ENCODE assay signal across 8 mouse cellular contexts in genomic region chr10:62336601-62337578, GRCm38 (mm10). TPM values are rescaled to one million over a fixed set of nuclear protein-coding genes. Genes with fewer than 3 reads are reported as not detected.
DNase-seq lines count a peak whose midpoint lies in the region; ATAC-seq and TF ChIP-seq lines count a peak whose summit lies in the region.

No protein-coding gene starts in this region.

- no peaks in the 10 kb centered on the region for H3K9me3 ChIP-seq in embryonic facial prominence, embryonic 15.5 days (replicated peaks)
- H3K9me3 ChIP-seq in limb, embryonic 13.5 days = no peaks in the 10 kb centered on the region
- no peaks in the 10 kb centered on the region for H3K9me3 ChIP-seq in stomach, embryonic 14.5 days (ENCODE audit: control insufficient read depth, low read depth, low read length)

- TF ChIP-seq POLR2A in cerebellum, adult 2 months (IDR thresholded peaks at IDR 0.05; ENCODE audit: borderline replicate concordance, insufficient read depth, low read length) = no peak

- no peak overlapping the region for H3K4me3 ChIP-seq in cerebellum, adult 2 months (replicated peaks; ENCODE audit: insufficient read depth, low read depth, low read length)
- H3K4me3 ChIP-seq in embryonic facial prominence, embryonic 15.5 days (replicated peaks) = no peak overlapping the region
- no peak overlapping the region for H3K4me3 ChIP-seq in limb, embryonic 13.5 days
- H3K4me3 ChIP-seq in stomach, embryonic 14.5 days (ENCODE audit: low read depth, low read length) = no peak overlapping the region

- 23% methylated on average over 12 of the region's 12 CpGs for WGBS in cerebellum, adult 2 months
- WGBS in embryonic facial prominence, embryonic 15.5 days = 23% methylated on average over 12 of the region's 12 CpGs
- WGBS in limb, embryonic 13.5 days = 23% methylated on average over 12 of the region's 12 CpGs
- WGBS in stomach, embryonic 14.5 days = 51% methylated on average over 12 of the region's 12 CpGs

- no peak overlapping the region for H3K4me2 ChIP-seq in embryonic facial prominence, embryonic 15.5 days (replicated peaks)
- H3K4me2 ChIP-seq in limb, embryonic 13.5 days (replicated peaks) = peak overlapping the region; percentile 19; the same call in 1 of the 2 replicates
- no peak overlapping the region for H3K4me2 ChIP-seq in stomach, embryonic 14.5 days (replicated peaks; ENCODE audit: low read depth, low read length)

- H3K36me3 ChIP-seq in embryonic facial prominence, embryonic 15.5 days = no peaks in the 10 kb centered on the region
- H3K36me3 ChIP-seq in limb, embryonic 13.5 days = no peaks in the 10 kb centered on the region
- H3K36me3 ChIP-seq in stomach, embryonic 14.5 days (ENCODE audit: control insufficient read depth, insufficient read depth, low read length) = no peaks in the 10 kb centered on the region

- peak; percentile 38 to 48 for DNase-seq in cerebellum, adult 2 months
- DNase-seq in cerebellum, adult 8-10 months = no peak
- peak; percentile 60 for DNase-seq in 3134 (ENCODE audit: extremely low read depth, insufficient read length, low spot score)
- DNase-seq in Muller cell, postnatal 12 days (ENCODE audit: inconsistent ontology term) = no peak
- DNase-seq in c-Kit-positive CD71-positive TER-119-positive erythroid progenitor cells, embryonic 14.5 days (ENCODE audit: low spot score) = no peak

- no peak for ATAC-seq in embryonic facial prominence, embryonic 15.5 days (ENCODE audit: insufficient number of reproducible peaks, low FRiP score, low TSS enrichment, low read depth)
- ATAC-seq in limb, embryonic 13.5 days (ENCODE audit: low FRiP score, low read depth) = no peak
- no peak for ATAC-seq in stomach, embryonic 14.5 days (ENCODE audit: insufficient number of reproducible peaks, insufficient read depth, low FRiP score, low read depth)

- peaks cover 43% of the 10 kb centered on the region for H3K4me1 ChIP-seq in cerebellum, adult 2 months (ENCODE audit: control insufficient read depth, insufficient read depth, low read length)
- H3K4me1 ChIP-seq in embryonic facial prominence, embryonic 15.5 days = peaks cover 54% of the 10 kb centered on the region
- H3K4me1 ChIP-seq in limb, embryonic 13.5 days = peaks cover 62% of the 10 kb centered on the region
- peaks cover 22% of the 10 kb centered on the region for H3K4me1 ChIP-seq in stomach, embryonic 14.5 days (ENCODE audit: control insufficient read depth, insufficient read depth, low read length)

- H3K27me3 ChIP-seq in cerebellum, adult 2 months (ENCODE audit: control insufficient read depth, insufficient read depth, low read length) = no peaks in the 10 kb centered on the region
- H3K27me3 ChIP-seq in embryonic facial prominence, embryonic 15.5 days = no peaks in the 10 kb centered on the region
- H3K27me3 ChIP-seq in limb, embryonic 13.5 days = no peaks in the 10 kb centered on the region
- H3K27me3 ChIP-seq in stomach, embryonic 14.5 days (ENCODE audit: control insufficient read depth, insufficient read depth, low read length) = no peaks in the 10 kb centered on the region

- H3K9ac ChIP-seq in embryonic facial prominence, embryonic 15.5 days = no peak overlapping the region
- H3K9ac ChIP-seq in limb, embryonic 13.5 days = 0 out of 2 replicates have a peak overlapping the region, but pooled peaks have one; percentile 6
- H3K9ac ChIP-seq in stomach, embryonic 14.5 days (replicated peaks; ENCODE audit: low read depth, low read length) = no peak overlapping the region

- no peak for TF ChIP-seq CTCF in cerebellum, adult 2 months (IDR thresholded peaks at IDR 0.05; ENCODE audit: borderline replicate concordance, insufficient read depth, low read depth, low read length)

- peak overlapping the region; percentile 54 for H3K27ac ChIP-seq in cerebellum, adult 2 months (ENCODE audit: insufficient read depth, low read length)
- peak overlapping the region; percentile 63 for H3K27ac ChIP-seq in embryonic facial prominence, embryonic 15.5 days (replicated peaks)
- H3K27ac ChIP-seq in limb, embryonic 13.5 days = peak overlapping the region; percentile 80
- H3K27ac ChIP-seq in stomach, embryonic 14.5 days (ENCODE audit: low read length) = peak overlapping the region; percentile 30; the same call in 1 of the 2 replicates

RNA-seq across cellular contexts. Expression of gene Hk1, which starts 42.8 kb away (rescaled TPM):
- polyA plus RNA-seq in cerebellum, adult 2 months (2012; rRNA removed) = 206 and 213 TPM in 2 replicates
- 39.4 and 40.9 TPM in 2 replicates for polyA plus RNA-seq in embryonic facial prominence, embryonic 15.5 days (2015; fragmentation: Nextera tagmentation; extraction: Ambion mirVana)
- 40.1 and 44.7 TPM in 2 replicates for polyA plus RNA-seq in limb, embryonic 13.5 days (2015; fragmentation: Nextera tagmentation; extraction: Ambion mirVana)
- polyA plus RNA-seq in stomach, embryonic 14.5 days (2014; fragmentation: Nextera tagmentation; extraction: Ambion mirVana) = 19.4 and 23.6 TPM in 2 replicates

Comparison
In these comparisons a context has a peak if more than half of its experiments do, and no peak if none do; other contexts are left out.
1. DNase-seq: peak in cerebellum, adult 2 months (2 of 2) and 3134 (single experiment); none in cerebellum, adult 8-10 months (single experiment), Muller cell, postnatal 12 days (single experiment) and c-Kit-positive CD71-positive TER-119-positive erythroid progenitor cells, embryonic 14.5 days (single experiment).
2. H3K27ac ChIP-seq: peak in every context shown above with its lines; median percentile 80 in limb, embryonic 13.5 days; 63 in embryonic facial prominence, embryonic 15.5 days; 54 in cerebellum, adult 2 months; 30 in stomach, embryonic 14.5 days.